Mouse (Mus musculus) hindbrain, embryonic 15.5 days (tissue): Measurements from ENCODE around the gene Lipo3. TPM values are rescaled to one million over a fixed set of nuclear protein-coding genes. Genes with fewer than 3 reads are reported as not detected.
"Not testable (repeated sequence)": the region's sequence is repeated elsewhere in the genome, so short reads cannot be mapped to it uniquely, and the experiment has no call there.

Source experiments
- ATAC-seq: fragments of 200-750 bp; cut with Nextera tagmentation; 2 replicates; pipeline ENCODE4 v1.8.0; 2017; ENCODE audit warnings: low read depth, moderate number of reproducible peaks, moderate TSS enrichment; ENCODE audit not compliant: low FRiP score
- H3K27ac ChIP-seq: fragments of 300-500 bp; sonication (generic); replicated peaks from 2 replicates; pipeline ENCODE4 v1.5.1; 2015; ENCODE audit warnings: mild to moderate bottlenecking, inconsistent platforms
- H3K27me3 ChIP-seq: fragments of 300-500 bp; sonication (generic); 2 replicates; pipeline ENCODE4 v1.6.1; 2015; ENCODE audit warnings: control low read depth, inconsistent platforms
- H3K36me3 ChIP-seq: fragments of 300-500 bp; sonication (generic); 2 replicates; pipeline ENCODE4 v1.6.1; 2015; ENCODE audit warnings: control low read depth, inconsistent platforms
- H3K4me1 ChIP-seq: fragments of 300-500 bp; sonication (generic); replicated peaks from 2 replicates; pipeline ENCODE4 v1.6.1; 2015; ENCODE audit warnings: control low read depth, inconsistent platforms
- H3K4me2 ChIP-seq: fragments of 300-500 bp; sonication (generic); 2 replicates; pipeline ENCODE4 v1.6.1; 2015; ENCODE audit warnings: moderate library complexity, mild to moderate bottlenecking, inconsistent platforms
- H3K4me3 ChIP-seq: fragments of 300-500 bp; sonication (generic); 2 replicates; pipeline ENCODE4 v1.5.1; 2015; ENCODE audit warnings: mild to moderate bottlenecking, inconsistent platforms
- H3K9ac ChIP-seq: fragments of 300-500 bp; sonication (generic); 2 replicates; pipeline ENCODE4 v1.6.1; 2015; ENCODE audit warnings: inconsistent platforms
- H3K9me3 ChIP-seq: fragments of 300-500 bp; sonication (generic); 2 replicates; pipeline ENCODE4 v1.6.1; 2016; ENCODE audit warnings: control low read depth, inconsistent platforms
- WGBS: fragments of 180-500 bp; shearing (Covaris S2); methylation state at CpG from one replicate; pipeline ENCODE4 v1.1.7; 2015; 5-methylcytosine and 5-hydroxymethylcytosine counted together
- microRNA-seq: library from miRNA; unstranded; fragments of <30 nt; microRNA quantifications from one replicate; pipeline ENCODE4, GENCODE M21; 2016
- polyA plus RNA-seq: library from polyadenylated mRNA; unstranded; fragments of >200 nt; fragmentation: Nextera tagmentation; extraction: Ambion mirVana; gene quantifications from 2 replicates; pipeline ENCODE4 v1.2.1, GENCODE M21; 2015

The Lipo3 gene
- polyA plus RNA-seq, result 11.6 and 13.0 TPM in 2 replicates

DNA sequence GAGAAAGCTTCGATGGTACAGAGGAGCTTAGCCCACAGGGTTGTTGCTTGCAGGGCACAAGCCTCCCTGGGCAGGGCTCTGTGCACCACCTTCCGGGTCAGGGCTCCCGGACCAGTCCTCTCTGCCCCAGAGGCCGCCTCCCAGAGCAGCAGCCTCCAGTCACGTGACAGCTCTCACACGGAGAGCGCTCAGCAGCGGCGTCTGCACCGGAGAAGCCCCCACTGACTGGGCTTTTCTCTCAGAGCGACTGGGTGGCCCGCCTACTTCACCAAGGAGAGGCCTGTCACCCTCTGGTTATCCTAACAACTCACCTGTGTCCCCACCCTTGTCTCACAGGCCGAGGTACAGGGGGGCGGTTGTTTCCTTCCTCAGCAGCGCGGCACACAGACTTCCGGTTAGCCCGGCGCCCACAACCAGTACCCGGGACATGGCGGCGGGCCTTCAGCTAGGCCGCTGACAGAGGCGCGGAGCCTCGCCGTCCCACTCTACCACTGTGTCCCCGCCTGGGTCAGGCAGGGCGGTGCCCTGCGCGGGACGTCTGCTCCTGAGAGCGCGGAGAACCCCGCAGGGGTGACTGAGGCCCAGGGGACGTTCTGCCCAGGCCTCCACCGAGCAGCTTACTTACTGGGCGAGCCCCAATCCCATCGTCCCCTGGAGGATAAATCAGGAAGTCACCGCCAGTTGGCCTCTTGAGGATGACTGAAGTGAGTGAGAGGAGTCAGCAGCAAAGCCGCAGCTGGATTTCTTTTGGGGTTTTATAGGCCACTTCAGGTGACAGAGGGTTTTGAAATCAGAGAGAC, at the start of gene Lipo3:
Gene Lipo3 (minus strand): TSS at position 665 of the 800 bp plus-strand sequence.
- ATAC-seq, result peak; percentile 95
- peak within 1 kb of the TSS; percentile 28 for H3K4me3 ChIP-seq

DNA sequence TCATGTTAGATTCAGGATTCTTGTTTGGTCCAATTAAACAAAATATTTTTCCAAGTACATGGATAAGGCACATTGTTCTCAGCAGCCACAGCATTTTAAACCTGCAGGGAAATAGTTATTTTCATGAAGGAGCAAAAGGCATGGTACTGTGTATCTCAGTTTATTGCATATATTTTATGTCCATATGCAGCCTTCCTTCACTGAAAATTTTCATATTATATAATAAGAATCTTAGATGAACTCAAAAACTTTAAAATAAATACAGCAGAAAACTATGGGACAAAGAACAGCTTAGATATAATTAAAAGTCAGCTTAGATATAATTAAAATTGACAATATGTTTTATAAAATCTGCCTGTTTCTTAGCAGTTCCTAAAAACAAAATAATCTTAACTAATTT, 25.6 kb upstream of the Lipo3 start, which contains the start of gene Lipo1:
Gene Lipo1 (minus strand): TSS at position 101 of the 400 bp plus-strand sequence.
- ATAC-seq, H3K9ac ChIP-seq, H3K27me3 ChIP-seq, H3K27ac ChIP-seq, H3K4me2 ChIP-seq, H3K9me3 ChIP-seq, H3K4me3 ChIP-seq, H3K36me3 ChIP-seq, H3K4me1 ChIP-seq: not testable (repeated sequence)

More for the DNA sequence above, at the start of gene Lipo3:
- 40% methylated on average over 13 of the region's 41 CpGs for WGBS
- not testable (repeated sequence) for H3K4me1 ChIP-seq, H3K36me3 ChIP-seq, H3K9ac ChIP-seq, H3K27ac ChIP-seq, H3K27me3 ChIP-seq, H3K9me3 ChIP-seq
- H3K4me2 ChIP-seq, result peak within 1 kb of the TSS; percentile 49

DNA sequence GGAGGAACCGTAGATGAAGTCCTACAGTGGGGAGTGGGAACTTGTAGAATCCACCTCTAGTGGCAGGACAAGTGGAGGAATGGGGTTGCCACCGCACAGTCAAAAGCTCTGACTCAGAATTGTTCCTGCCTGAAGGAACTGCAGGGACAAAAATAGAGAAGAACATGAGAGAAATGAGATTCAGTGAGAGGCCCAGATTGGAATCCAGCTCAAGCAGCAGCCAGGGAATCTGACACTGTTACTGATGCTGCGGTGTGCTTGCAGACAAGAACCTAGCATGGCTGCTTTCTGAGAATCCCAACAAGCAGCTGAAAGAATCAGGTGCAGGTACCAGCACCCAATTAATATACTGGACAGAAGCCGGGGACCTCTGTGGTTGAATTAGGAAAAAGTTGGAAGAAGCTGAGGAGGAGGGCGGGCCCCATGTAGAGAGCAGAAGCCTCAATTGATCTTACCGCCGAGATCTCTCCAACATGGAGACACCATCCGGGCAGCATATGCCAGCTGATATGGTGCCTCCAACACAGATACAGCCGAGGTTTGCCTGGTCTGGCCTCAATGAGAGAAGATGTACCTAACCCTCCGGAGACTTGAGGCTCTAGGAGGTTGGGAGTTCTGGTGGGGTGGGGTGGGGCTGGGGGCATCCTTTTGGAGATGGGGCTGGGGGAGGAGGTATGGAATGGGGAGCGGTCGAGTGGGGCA, 25.0 kb upstream of the Lipo3 start:
- no peak overlapping the region for H3K4me2 ChIP-seq
- no peak overlapping the region for H3K27ac ChIP-seq
- WGBS, result 91% methylated on average over 12 of the region's 12 CpGs
- no peaks in the 10 kb centered on the region for H3K27me3 ChIP-seq
- no peaks in the 10 kb centered on the region for H3K4me1 ChIP-seq
- no peak overlapping the region for H3K4me3 ChIP-seq
- no peak overlapping the region for H3K9ac ChIP-seq
- no peaks in the 10 kb centered on the region for H3K36me3 ChIP-seq
- ATAC-seq, result no peak
- H3K9me3 ChIP-seq, result no peaks in the 10 kb centered on the region

GRCm38 (mm10) chr19:33751259-33751658, 10.5 kb downstream of the Lipo3 start, which contains the start of gene Lipo2:
Gene Lipo2 (minus strand): TSS chr19:33751359.
- not testable (repeated sequence) for H3K27me3 ChIP-seq, H3K9me3 ChIP-seq, H3K36me3 ChIP-seq, H3K4me1 ChIP-seq, H3K27ac ChIP-seq, H3K4me2 ChIP-seq, H3K4me3 ChIP-seq, ATAC-seq, H3K9ac ChIP-seq
- WGBS, result 96% methylated on average over 1 of the region's 1 CpGs

- H3K4me2 ChIP-seq, H3K4me3 ChIP-seq, H3K9me3 ChIP-seq, ATAC-seq, H3K27me3 ChIP-seq, H3K4me1 ChIP-seq, H3K36me3 ChIP-seq, H3K27ac ChIP-seq, H3K9ac ChIP-seq: not testable (repeated sequence)
Measured at GRCm38 (mm10) chr19:33625152-33625551, 136.6 kb downstream of the Lipo3 start, which contains the start of gene Gm8978. Gene Gm8978 (minus strand): TSS chr19:33625252.

DNA sequence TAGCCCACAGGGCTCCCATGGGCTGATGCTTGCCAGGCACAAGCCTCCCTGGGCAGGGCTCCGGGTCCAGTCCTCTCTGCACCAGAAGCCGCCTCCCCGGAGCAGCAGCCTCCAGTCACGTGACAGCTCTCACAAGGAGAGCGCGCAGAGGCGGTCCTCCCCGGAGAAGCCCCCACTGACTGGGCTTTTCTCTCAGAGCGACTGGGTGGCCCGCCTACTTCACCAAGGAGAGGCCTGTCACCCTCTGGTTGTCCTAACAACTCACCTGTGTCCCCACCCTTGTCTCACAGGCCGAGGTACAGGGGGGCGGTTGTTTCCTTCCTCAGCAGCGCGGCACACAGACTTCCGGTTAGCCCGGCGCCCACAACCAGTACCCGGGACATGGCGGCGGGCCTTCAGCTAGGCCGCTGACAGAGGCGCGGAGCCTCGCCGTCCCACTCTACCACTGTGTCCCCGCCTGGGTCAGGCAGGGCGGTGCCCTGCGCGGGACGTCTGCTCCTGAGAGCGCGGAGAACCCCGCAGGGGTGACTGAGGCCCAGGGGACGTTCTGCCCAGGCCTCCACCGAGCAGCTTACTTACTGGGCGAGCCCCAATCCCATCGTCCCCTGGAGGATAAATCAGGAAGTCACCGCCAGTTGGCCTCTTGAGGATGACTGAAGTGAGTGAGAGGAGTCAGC, 172.0 kb downstream of the Lipo3 start:
- not testable (repeated sequence) for H3K27me3 ChIP-seq, H3K4me1 ChIP-seq, H3K9me3 ChIP-seq, H3K36me3 ChIP-seq
- Histone ChIP-seq H3K9ac (peak overlapping the region; percentile 42), H3K4me2 (peak overlapping the region; percentile 71), H3K4me3 (peak overlapping the region; percentile 48), H3K27ac (peak overlapping the region; percentile 59; the same call in 1 of the 2 replicates)
- WGBS, result 0% methylated on average over 11 of the region's 38 CpGs
- ATAC-seq, result peak; percentile 99

- H3K9me3 ChIP-seq, H3K27ac ChIP-seq, H3K4me2 ChIP-seq, H3K4me1 ChIP-seq, ATAC-seq, H3K27me3 ChIP-seq, H3K4me3 ChIP-seq, H3K36me3 ChIP-seq, H3K9ac ChIP-seq: not testable (repeated sequence)
- 88% methylated on average over 5 of the region's 5 CpGs for WGBS
Measured at GRCm38 (mm10) chr19:33568551-33568950, 193.2 kb downstream of the Lipo3 start.

GRCm38 (mm10) chr19:33517680-33518079, 244.1 kb downstream of the Lipo3 start, which contains the start of gene Lipo4:
Gene Lipo4 (minus strand): TSS chr19:33517780.
- Histone ChIP-seq H3K4me1 (no peaks in the 10 kb centered on the region), H3K4me2 (no peak within 1 kb of the TSS), H3K9me3 (no peaks in the 10 kb centered on the region), H3K4me3 (no peak within 1 kb of the TSS), H3K27ac (no peak within 1 kb of the TSS), H3K9ac (no peak within 1 kb of the TSS), H3K27me3 (no peaks in the 10 kb centered on the region), H3K36me3 (no peaks in the 10 kb centered on the region)
- no peak for ATAC-seq

Small RNA genes within 50 kb of the gene (microRNA-seq; reads per million reads assigned to microRNA genes)
- gene Gm27440, result not detected

Other genes with a start within 250 kb of the Lipo3 start
- not detected in 2 replicates for gene Lipo4, start 244.2 kb downstream of the Lipo3 start, polyA plus RNA-seq
- not detected in 2 replicates for gene Gm8978, start 136.7 kb downstream of the Lipo3 start, polyA plus RNA-seq
- 0.50 and 0.53 TPM in 2 replicates for gene Lipo2, start 10.6 kb downstream of the Lipo3 start, polyA plus RNA-seq
- gene Lipo1, start 25.5 kb upstream of the Lipo3 start, polyA plus RNA-seq, result 0.07 TPM in 1 of 2 replicates, not detected in the other
- gene Lipf, start 199.2 kb upstream of the Lipo3 start, polyA plus RNA-seq, result not detected in 2 replicates
- not detected in 2 replicates for gene Lipk, start 246.3 kb upstream of the Lipo3 start, polyA plus RNA-seq